Mouse (Mus musculus): ENCODE results near the gene Tmem108. TPM values are rescaled to one million over a fixed set of nuclear protein-coding genes. Genes with fewer than 3 reads are reported as not detected.

The Tmem108 gene
- total and polyA plus RNA-seq, 2 experiments from 2014 or later, result 23.5 to 25.1 TPM

DNA sequence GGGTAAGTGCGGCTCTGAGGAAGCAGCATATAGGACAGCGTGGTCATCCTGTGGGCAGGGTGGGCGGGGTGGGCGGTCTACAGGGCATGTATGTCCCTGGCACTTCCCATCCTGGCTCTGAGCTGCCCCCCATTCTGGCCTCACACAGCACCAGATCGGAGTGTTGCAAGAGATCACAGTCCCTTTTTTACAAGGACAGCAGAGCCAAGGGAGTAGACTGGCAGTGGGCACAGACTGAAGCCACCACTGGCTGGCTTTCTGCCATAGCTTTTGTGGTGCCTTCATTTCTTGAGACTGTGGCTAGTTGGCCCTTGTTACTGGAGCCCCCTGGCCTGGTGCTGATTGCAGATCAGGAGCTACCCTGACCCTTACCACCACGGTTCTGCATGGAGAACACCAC, 275.4 kb downstream of the Tmem108 start:
- no peaks in the 10 kb centered on the region for H3K36me3 ChIP-seq (replicated peaks; ENCODE audit: control insufficient read depth, insufficient read depth, low read length)
- peaks cover 32% of the 10 kb centered on the region for H3K4me1 ChIP-seq (ENCODE audit: control insufficient read depth, insufficient read depth)
- no peak overlapping the region for H3K9ac ChIP-seq (replicated peaks; ENCODE audit: low read depth, low read length)
- no peak overlapping the region for H3K4me2 ChIP-seq (ENCODE audit: low read depth, low read length)
- ATAC-seq (ENCODE audit: insufficient read depth, low read depth) (no peak), DNase-seq (ENCODE audit: low spot score) (no peak)
- no peak overlapping the region for H3K4me3 ChIP-seq (ENCODE audit: low read depth, low read length)
- no peaks in the 10 kb centered on the region for H3K27me3 ChIP-seq (ENCODE audit: control insufficient read depth, insufficient read depth, low read length)
- TF ChIP-seq CTCF (IDR thresholded peaks at IDR 0.05; ENCODE audit: low read depth) (no peak), EP300 (IDR thresholded peaks at IDR 0.05; ENCODE audit: low read depth) (no peak)
- WGBS, result 71% methylated on average over 6 of the region's 6 CpGs
- H3K9me3 ChIP-seq (replicated peaks; ENCODE audit: control insufficient read depth, low read length), result no peaks in the 10 kb centered on the region
- H3K27ac ChIP-seq (ENCODE audit: low read depth), result no peak overlapping the region

DNA sequence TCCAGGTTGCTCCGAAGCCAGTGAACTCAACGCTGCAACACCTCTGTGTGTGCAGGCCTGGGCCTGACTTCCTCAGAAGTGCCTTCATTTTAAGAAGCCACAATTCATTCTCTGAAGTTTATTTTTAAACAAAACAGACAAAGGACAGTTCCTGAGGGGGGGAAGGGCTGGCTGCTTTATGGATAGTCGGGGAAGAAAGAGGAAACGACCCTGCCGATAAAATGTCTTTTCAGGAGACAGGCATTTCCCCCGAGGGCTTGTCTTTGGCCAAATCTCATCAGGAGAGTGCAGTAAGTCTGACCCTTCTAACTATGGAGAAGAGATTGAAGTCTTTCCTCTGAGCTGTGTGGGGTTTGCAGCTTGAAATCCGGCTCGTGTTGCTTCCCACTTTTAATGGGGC, 276.0 kb downstream of the Tmem108 start:
- Histone ChIP-seq H3K27ac (ENCODE audit: low read depth) (peak overlapping the region; percentile 5), H3K9me3 (replicated peaks; ENCODE audit: control insufficient read depth, low read length) (no peaks in the 10 kb centered on the region), H3K4me1 (ENCODE audit: control insufficient read depth, insufficient read depth) (peaks cover 36% of the 10 kb centered on the region), H3K4me2 (ENCODE audit: low read depth, low read length) (no peak overlapping the region), H3K4me3 (ENCODE audit: low read depth, low read length) (no peak overlapping the region), H3K36me3 (replicated peaks; ENCODE audit: control insufficient read depth, insufficient read depth, low read length) (no peaks in the 10 kb centered on the region), H3K9ac (replicated peaks; ENCODE audit: low read depth, low read length) (no peak overlapping the region), H3K27me3 (ENCODE audit: control insufficient read depth, insufficient read depth, low read length) (no peaks in the 10 kb centered on the region)
- DNase-seq (ENCODE audit: low spot score) (no peak), ATAC-seq (ENCODE audit: insufficient read depth, low read depth) (no peak)
- WGBS, result 32% methylated on average over 8 of the region's 8 CpGs
- TF ChIP-seq EP300 (IDR thresholded peaks at IDR 0.05; ENCODE audit: low read depth) (no peak), CTCF (IDR thresholded peaks at IDR 0.05; ENCODE audit: low read depth) (no peak)

DNA sequence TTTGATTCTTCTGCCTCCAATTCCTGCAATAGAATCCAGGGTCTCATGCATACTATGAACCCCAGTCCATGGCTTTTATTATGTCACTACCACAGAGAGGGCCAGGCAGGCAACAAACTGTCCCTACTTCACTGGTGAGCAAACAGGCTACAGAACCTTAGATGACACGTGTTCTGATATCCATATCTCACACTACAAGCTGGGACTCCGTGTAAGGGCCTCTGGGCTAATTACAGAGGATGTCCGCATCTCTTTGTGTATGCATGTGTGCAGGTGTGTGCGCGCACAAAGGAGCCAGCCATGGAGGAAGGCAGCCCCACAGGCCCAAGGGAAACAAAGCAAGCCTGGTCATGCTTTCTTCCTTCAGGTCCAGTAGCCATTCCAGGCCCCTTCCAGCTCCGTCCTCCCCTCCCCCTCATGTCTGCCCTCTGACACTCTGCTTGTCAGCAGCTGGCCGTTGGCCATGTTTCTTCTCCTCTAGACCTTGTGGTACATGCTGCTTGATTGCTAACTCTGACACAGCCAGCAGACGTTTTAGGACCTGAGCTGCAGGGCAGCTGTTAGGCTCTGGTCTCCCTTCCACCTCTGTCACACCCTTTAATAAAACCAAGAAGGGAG, 280.9 kb downstream of the Tmem108 start:
- H3K36me3 ChIP-seq (replicated peaks; ENCODE audit: control insufficient read depth, insufficient read depth, low read length), result no peaks in the 10 kb centered on the region
- H3K27me3 ChIP-seq (ENCODE audit: control insufficient read depth, insufficient read depth, low read length), result no peaks in the 10 kb centered on the region
- H3K27ac ChIP-seq (ENCODE audit: low read depth), result peak overlapping the region; percentile 60
- DNase-seq (ENCODE audit: low spot score), result peak; percentile 65
- H3K4me3 ChIP-seq (ENCODE audit: low read depth, low read length), result no peak overlapping the region
- peaks cover 11% of the 10 kb centered on the region for H3K4me1 ChIP-seq (ENCODE audit: control insufficient read depth, insufficient read depth)
- no peaks in the 10 kb centered on the region for H3K9me3 ChIP-seq (replicated peaks; ENCODE audit: control insufficient read depth, low read length)
- no peak overlapping the region for H3K4me2 ChIP-seq (ENCODE audit: low read depth, low read length)
- ATAC-seq (ENCODE audit: insufficient read depth, low read depth), result peak; percentile 84
- H3K9ac ChIP-seq (replicated peaks; ENCODE audit: low read depth, low read length), result no peak overlapping the region
- WGBS, result 24% methylated on average over 8 of the region's 8 CpGs
- no peak for TF ChIP-seq EP300 (IDR thresholded peaks at IDR 0.05; ENCODE audit: low read depth)
- TF ChIP-seq CTCF (IDR thresholded peaks at IDR 0.05; ENCODE audit: low read depth), result no peak

DNA sequence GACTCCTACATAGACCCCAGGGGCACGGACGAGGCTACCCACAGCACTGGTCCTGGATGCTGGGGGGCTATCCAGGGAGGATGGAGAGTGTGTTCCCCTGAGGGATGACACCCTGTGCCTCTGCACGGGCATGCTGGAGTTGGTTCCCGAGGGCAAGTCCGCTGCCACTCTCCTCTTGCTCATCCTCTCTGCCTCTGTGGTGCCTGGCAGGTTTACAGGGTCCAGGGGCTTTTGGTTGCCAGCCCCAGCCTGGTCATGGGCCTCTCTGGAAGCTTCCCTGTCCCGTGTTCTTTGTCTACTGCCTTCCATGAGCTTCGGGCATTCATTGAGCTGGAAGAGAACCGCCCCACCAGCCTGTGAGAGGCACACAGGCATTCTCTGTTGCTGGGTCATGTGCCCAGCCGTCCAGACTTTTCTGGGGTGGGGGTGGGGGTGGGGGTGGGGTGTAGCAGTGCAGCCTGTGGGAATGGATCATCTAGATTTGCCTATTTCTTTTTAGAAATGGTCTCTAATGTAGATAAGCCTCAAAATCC, 281.5 kb downstream of the Tmem108 start, which contains the start of gene Bfsp2:
Gene Bfsp2, minus strand, starts transcription at position 377 of the 533 bp plus-strand sequence.
- Histone ChIP-seq H3K27ac (ENCODE audit: low read depth) (peak within 1 kb of the TSS; percentile 60), H3K27me3 (ENCODE audit: control insufficient read depth, insufficient read depth, low read length) (no peaks in the 10 kb centered on the region), H3K9ac (replicated peaks; ENCODE audit: low read depth, low read length) (no peak within 1 kb of the TSS), H3K4me2 (ENCODE audit: low read depth, low read length) (no peak within 1 kb of the TSS), H3K4me1 (ENCODE audit: control insufficient read depth, insufficient read depth) (peaks cover 6% of the 10 kb centered on the region; the same call in 1 of the 2 replicates), H3K36me3 (replicated peaks; ENCODE audit: control insufficient read depth, insufficient read depth, low read length) (no peaks in the 10 kb centered on the region), H3K4me3 (ENCODE audit: low read depth, low read length) (no peak within 1 kb of the TSS), H3K9me3 (replicated peaks; ENCODE audit: control insufficient read depth, low read length) (no peaks in the 10 kb centered on the region)
- 75% methylated on average over 9 of the region's 9 CpGs for WGBS
- ATAC-seq (ENCODE audit: insufficient read depth, low read depth) (no peak), DNase-seq (ENCODE audit: low spot score) (no peak)
- TF ChIP-seq EP300 (IDR thresholded peaks at IDR 0.05; ENCODE audit: low read depth), result no peak
- TF ChIP-seq CTCF (IDR thresholded peaks at IDR 0.05; ENCODE audit: low read depth), result no peak

- no peak overlapping the region for H3K9ac ChIP-seq (replicated peaks; ENCODE audit: low read depth, low read length)
- TF ChIP-seq CTCF (IDR thresholded peaks at IDR 0.05; ENCODE audit: low read depth) (no peak), EP300 (IDR thresholded peaks at IDR 0.05; ENCODE audit: low read depth) (no peak)
- H3K36me3 ChIP-seq (replicated peaks; ENCODE audit: control insufficient read depth, insufficient read depth, low read length), result no peaks in the 10 kb centered on the region
- no peak overlapping the region for H3K27ac ChIP-seq (ENCODE audit: low read depth)
- ATAC-seq (ENCODE audit: insufficient read depth, low read depth) (peak; percentile 42; the same call in 1 of the 2 replicates), DNase-seq (ENCODE audit: low spot score) (no peak)
- no peak overlapping the region for H3K4me3 ChIP-seq (ENCODE audit: low read depth, low read length)
- H3K4me1 ChIP-seq (ENCODE audit: control insufficient read depth, insufficient read depth), result peaks cover 7% of the 10 kb centered on the region; the same call in 1 of the 2 replicates
- WGBS, result 59% methylated on average over 6 of the region's 6 CpGs
- H3K9me3 ChIP-seq (replicated peaks; ENCODE audit: control insufficient read depth, low read length), result no peaks in the 10 kb centered on the region
- H3K27me3 ChIP-seq (ENCODE audit: control insufficient read depth, insufficient read depth, low read length), result no peaks in the 10 kb centered on the region
- no peak overlapping the region for H3K4me2 ChIP-seq (ENCODE audit: low read depth, low read length)
These were observed 286.2 kb downstream of the Tmem108 start for GRCm38 (mm10) chr9:103475414-103475813.

All from heart, postnatal 0 days (tissue).